Mouse (Mus musculus): Measurements from ENCODE around the gene Nme9.

The Nme9 gene

DNA sequence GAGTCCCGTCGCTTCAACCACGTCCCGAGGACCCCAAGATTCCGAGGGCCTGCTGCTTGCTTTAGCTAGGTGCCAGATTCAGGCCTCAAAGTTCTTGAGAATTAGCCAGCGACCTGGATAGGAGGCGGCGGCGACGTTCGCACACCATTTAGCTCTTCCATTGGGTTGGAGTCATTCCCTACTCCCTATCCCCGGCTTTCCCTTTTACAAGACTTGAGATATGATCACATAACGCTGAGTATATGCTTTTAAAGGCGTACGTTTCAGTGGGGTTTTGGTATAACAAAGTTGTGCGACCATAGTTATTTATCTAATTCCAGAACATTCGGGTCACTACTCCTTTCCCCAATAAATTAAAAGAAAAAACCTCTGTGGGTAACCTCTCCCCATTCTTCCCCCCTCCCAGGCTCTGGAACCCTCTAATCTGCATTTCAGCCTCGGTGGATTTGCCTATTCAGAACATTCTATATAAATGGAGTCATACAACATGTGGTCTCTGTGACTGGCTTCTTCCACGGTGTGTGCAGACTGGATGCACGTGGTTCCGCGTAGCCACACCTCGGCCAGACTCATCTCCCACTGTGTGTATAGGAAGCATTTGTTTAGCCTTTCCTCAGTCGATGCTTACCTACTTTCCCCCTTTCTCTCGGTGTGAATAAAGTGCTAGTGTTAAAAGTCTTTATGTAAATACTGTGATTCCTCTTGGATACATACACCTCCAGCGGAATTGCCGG, 14.1 kb upstream of the Nme9 start, which contains the start of gene Mras:
Gene Mras, minus strand, starts transcription at position 351 of the 734 bp plus-strand sequence.
- no peak for DNase-seq

DNA sequence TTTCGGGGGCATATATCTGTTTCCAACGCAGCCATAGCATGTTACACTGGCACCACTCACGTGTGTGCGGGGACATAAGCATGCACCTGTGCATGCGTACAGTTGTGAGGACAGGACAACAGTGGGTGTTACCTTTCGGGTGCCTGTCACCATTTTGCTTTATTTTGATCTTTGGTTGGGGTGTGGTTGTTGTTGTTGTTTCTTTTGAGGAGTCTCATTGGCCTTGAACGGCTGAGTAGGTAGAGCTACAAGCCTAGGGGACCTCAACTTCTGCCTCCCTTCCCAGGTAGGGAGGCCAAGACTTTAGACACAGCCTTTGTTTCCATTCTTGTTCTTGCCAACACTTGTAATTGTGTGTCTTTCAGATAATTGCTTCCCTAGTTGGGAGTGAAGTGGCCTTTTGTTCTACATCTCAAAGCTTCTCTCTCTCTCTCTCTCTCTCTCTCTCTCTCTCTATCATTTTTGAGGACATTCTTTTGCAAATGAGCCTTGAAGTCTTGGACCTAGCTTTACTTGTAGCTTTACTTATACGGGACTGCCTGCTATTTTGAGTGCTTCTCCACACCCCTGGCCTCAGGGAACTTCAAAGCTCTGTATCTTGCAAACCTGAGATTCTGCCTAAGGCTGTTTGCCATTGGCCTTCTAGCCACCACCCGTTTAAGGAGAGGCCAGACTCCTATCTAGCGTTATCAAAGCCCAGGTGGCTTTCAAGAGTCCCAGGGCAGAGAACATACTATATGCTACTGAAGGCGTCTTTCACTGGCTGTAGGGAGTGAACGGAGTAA, 13.3 kb upstream of the Nme9 start:
- DNase-seq = no peak

DNA sequence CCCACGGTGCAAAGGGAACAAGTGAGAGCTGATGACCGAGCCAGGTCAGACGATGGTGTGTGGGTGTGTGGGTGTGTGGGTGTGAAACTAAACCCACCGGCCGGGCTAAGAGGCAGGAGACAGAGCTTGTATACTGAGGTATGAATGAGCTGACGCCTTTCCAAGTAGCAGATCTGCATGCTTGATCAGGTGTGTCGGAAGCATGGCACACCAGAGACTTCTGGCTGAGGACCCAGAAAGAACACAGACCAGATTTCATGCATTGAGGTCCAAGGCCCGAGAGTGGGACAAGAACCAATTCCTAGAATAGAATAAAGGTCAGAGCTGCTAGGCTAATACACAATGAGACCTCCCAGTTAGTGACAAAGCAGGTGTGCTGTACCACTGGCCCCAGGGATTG, 12.2 kb upstream of the Nme9 start:
- no peak for DNase-seq

DNA sequence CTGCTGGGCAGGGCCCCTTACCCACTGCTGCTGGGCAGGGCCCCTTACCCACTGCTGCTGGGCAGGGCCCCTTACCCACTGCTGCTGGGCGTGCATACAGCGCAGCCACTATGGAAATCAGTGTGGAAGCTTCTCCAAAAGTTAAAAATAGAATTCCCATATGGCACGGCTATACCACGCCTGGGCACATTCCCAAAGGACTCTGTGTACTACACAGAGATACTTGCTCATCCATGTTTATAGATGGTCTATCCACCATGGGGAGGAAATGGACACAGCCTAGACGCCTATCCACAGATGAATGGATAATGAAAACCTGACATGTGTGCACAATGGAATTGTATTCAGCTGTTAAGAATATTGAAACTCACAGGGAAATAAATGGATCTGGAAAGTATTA, 10.3 kb upstream of the Nme9 start:
- no peak for DNase-seq

DNA sequence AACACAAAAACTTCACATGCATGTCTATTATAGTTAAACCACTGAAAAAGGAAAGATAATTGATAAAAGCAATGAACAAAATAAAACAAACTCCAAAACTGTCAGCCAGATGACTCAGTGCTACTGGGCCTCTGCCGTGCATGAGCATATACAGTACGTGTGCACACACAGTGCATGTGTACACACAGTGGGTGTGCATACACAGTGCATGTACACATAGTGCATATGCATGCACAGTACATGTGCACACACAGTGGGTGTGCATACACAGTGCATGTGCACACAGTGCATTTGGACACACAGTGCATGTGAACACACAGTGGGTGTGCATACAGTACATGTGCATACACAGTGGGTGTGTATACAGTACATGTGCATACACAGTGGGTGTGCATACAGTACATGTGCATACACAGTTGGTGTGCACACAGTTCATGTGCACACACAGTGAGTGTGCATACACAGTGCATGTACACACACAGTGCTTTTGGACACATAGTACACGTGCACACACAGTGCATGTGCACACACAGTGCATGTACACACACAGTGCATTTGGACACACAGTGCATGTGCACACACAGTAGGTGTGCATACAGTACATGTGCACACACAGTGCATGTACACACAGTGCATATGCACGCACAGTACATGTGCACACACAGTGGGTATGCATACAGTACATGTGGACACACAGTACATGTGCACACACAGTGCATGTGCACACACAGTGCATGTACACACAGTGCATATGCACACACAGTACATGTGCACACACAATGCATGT, 9.4 kb upstream of the Nme9 start:
- no peak for DNase-seq

DNA sequence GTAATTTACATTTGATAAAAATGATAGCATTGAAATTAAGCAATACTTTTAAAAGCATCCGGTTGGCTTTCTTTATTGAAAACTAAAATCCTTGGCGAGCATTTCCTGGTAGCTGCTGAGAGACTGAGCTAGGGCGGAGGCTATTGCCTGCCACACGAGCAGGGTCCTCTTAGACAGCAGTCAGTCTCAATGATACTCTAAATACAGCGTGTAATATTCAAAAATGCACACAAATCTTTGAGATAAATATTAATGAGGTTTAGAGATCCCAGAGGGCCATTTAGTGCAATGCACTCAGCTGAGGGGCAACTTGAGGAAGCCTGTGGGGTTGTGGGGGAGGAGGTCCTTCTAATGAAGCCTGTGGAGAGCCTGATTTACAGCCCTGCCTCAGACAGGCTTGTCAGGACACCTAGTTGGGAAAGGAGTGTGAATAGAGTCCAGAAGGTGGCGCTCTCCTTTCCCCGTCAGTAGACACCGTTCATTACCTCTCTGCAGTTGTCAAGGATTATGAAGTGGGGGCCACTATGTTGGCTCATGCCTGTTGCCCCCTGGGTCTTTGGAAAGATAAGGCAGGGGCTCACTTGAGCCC, 6.6 kb upstream of the Nme9 start:
- no peak for DNase-seq

DNA sequence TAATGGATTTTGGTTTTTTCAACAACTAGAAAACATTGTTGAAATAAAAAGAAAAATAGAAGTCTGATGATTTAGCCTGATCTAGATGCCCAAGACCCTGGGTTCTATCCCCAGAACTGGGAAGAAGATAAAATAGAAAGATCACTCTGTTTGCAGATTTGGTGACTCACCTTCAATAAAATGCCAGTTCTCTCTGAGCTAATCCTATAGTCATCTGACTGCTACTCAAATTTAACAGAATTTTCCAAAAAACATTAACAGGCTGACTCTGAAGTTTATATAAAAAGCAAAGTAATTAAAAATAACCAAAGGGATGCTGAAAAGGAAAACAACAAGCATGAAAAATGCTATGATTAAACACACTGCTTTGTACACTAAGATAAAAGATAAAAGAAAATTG, 5.0 kb upstream of the Nme9 start:
- DNase-seq = no peak

DNA sequence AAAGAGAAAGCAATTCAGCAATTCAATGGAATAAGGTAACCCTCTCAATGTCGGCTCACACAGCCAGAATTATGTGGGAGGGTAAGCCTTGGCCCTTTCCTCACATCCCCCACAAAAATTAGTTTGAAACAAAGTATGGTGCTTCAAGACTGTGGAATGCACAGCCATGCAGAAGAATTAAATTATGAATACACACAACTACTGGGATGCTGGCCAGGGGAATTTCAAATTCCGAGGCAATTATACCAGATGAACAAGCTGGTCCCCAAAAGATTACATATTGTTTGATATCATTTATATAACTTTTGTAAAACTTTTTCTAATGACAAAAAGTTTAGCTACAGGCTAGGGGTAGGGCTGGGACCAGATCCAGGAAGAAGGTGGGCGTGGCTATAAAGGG, 4.0 kb upstream of the Nme9 start:
- no peak for DNase-seq

DNA sequence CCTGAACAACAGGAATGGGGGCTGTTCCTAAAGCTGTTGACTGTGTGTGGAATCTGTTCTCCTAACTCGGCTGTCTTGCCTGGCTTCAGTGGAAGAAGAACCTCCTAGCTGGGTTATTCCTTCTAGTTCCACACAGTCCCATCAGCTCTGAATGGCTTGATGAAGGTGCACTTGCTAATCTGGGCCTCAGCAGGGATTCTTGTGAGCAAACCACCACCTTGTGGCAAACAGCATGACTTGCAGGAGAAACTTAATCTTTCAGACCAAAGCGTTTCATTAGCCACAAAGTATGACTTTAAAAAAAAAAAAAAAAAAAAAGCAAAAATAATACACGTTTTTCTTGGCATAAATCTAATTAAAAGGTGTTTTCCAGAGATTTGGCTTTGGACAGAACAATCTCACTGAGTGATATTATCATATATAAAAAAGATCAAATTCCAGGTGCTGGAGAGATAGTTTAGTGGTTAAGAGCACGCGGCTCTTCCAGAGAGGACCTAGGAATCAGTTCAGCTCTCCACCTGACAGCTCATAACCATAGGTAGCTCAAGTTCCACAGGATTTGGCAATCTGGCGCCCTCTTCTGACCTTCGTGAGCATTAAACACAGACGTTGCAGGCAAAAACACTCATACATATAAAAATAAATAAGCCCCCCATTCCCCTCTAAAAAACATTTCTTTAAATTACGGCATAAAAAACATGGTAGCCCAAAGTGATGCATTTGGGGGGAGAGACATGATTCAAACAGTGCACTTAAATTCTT, 1.2 kb upstream of the Nme9 start:
- DNase-seq = no peak

DNA sequence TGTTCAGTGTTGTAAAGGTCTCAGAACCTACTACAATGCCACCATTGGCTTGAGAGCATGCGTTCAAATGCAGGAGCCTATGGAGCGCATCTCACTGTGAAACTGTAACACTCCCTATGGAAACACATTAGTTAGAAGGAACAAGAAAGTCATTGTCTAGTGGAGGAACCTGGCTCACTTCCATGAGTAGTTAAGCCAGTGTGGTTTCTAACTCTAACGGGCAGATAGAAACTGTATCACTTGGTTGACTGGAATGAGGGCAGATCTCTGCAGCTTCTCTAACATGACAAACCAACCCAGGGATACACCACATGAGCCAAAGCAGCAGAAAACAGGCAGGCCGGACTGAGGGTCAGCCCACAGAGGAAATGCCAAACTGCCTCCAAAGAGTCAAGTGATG, 2.9 kb downstream of the Nme9 start:
- DNase-seq = no peak

DNA sequence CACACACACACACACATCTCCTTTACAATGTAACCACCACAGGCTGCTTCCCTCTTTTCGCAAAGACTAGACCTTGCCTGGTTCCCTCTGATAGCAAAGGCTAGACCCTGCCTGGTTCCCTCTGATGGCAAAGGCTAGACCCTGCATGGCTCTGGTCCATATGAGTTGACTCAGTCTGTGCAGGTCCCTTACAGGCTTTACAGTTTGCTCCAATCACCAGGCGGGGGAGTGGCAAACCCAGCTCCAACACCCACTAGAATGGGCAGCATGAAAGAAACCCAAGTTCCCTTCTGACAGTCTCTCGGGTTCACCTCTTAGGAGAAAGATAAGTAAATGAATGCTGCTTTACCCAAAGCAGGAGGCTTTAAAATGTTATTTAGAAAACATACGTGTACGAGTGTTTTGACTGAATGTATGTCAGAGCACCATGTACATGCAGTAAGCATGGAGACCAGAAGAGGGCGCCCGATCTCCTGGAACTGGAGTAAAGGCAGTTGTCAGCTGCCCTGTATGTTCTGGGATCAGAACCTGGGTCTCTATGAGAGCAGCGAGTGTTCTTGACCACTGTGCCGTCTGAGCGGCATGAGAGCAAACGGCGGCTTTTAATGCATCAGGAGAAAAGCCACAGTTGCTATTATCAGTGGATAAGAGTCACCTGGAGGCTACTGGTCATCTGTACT, 7.4 kb downstream of the Nme9 start:
- DNase-seq = peak; percentile 38 to 49

DNA sequence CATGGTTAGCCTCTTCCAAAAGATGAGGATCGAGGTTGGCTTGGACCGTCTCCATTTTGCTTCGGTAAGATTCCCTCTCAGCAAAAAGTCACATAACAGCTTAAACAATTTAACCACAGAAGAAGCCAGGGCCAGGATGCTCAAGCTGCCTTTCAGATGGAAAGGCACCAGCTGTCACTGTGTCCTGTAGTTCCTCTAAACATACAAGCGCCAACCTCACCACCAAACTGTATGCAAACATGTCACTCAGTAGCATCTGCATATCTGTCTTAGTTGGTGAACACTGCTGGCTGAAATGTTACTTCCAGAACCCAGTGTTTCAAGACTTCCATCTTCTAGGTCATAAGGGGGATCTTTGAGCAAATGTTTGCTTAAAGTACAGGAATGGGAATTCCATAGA, 8.5 kb downstream of the Nme9 start:
- DNase-seq = no peak

DNA sequence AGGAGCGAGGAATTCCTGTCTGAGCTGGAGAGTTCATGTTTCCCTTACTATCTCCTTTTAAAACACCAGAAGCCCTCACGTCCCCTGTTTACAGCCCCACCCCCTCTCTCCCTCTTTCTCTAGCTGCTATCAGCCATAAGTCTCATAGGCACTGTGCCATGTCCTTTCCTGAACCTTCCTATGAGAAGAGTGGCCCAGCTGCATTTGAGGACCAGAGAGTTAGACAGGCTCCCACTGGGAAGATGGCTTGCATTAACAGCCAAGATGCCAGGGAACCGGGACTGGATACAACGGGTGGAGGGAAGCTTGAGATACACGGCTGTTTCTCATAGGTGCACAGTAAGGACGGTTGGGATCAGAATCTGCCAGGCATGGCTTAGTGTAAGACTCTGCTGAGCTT, 13.6 kb downstream of the Nme9 start:
- DNase-seq = no peak

DNA sequence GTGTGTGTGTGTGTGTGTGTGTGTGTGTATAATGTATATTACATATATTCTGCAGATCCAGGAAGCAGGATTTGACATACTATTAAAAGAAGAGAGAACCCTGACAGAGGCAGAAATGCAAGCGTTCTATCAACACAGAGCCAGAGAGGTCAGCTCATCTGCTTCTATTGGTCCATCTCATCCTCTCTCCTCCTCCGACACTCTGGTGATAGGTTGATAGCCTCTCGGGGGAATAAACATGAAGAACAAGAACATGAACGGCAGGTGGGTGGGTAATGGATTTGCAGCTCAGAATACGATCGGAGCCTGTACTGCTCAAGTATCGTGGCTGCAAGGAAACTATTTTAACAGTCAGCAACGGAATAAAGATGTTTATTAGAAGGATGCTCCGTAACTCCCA, 17.3 kb downstream of the Nme9 start:
- DNase-seq = no peak

DNA sequence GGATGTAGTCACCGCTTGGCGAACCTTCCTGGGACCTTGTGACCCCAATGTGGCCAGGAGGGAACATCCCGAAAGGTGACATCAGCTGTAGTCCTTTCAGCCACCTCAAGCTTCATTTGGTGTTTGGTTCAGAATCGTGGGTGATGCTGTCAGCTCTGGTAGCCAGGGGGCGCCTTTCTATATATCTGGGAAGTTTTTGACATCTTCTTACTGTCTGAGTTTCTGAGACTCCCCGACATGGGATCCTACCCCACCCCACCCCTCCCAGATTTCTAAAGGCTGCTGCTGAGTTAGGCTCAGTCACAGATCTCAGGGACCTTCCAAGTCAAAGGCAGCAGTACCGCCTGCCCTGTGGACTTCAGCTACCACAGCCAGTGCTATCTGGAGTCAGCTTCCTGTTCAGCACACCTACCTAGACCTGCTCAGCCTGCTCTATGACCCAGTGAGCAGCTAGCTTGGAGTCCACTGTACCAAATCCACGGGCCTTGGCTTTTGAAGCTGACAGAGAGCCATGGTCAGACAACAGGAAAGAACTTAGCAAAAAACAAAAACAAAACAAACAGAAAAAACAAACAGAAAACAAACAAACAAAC, 18.5 kb downstream of the Nme9 start:
- peak in 1 of 2 experiments; percentile 24 for DNase-seq

DNA sequence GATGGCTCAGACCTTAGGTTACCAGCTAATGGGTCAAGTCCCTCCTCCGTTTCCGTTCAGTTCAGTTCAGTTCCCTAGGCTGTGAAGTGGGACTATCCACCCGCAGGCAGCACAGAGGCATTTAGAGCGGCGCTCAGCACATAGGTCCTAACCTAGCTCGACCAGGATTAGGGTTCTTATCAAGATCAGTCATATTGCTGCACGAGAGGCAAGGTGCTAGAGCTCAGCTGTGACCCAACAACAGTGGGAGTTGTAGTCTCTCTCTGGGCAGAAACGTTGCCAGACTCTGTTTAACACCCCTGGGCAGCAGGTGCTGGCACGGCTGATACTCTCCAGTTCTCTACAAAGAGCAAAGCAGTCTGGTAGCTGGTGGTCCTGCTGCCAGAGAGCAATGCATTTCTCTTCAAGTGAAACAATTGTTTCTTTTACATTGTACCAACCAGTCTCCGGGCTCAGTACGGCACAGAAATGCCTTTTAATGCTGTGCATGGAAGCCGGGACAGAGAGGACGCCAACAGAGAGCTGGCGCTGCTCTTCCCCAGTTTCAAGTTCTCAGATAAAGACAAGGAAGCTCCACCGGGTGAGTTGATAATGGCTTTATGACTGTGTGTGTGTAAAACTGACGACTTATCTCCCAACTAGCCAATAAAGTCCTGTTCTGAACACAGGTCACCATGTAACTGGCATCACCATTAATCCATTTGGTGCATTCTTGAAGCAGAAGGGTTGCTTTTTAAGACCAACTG, 19.2 kb downstream of the Nme9 start:
- DNase-seq = no peak

DNA sequence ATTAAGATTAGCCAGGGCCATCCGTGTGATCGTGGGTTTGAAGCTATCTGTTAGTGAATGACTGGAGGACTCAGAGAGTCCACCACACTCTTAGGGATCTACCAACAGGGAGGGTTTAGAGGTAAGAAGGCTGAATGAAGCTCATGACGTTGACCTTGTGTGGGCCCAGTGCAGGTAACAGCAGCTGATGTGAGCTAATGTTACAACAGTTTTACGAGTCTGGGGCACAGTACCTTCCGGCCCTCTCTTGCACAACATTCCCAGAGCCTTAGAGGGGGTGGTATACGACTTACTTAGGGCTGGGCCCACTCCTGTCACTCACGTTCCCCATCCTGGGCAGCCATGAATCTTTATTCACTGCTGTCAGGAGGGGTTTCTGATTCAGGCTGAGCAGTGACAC, 20.1 kb downstream of the Nme9 start:
- DNase-seq = no peak

DNA sequence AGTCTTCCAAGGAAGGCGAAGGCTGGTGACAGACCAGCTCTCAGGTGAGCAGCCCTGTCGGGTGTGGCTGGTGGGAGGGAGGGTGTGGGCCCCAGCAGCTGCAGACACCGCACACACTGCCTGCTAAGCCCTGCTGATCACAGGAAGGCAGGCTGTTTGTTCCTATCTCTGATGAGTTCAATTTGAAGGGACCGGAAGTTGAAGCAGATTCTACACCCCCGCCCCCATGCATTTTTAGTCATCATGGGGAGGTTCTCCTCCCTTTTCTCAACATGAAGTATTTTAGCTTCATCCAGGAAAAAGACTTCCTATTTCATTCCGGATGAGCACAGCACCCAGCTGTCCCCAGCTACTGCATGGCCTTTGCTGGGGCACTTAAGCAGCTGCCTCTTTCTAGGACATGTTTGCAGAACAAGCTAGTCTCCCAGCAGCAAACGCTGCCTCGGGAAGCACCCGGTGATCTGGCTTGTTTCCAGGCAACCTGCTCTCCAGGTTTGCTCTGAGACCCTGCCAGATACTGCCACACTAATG, 28.0 kb downstream of the Nme9 start:
- peak; percentile 5 to 19 for DNase-seq

DNA sequence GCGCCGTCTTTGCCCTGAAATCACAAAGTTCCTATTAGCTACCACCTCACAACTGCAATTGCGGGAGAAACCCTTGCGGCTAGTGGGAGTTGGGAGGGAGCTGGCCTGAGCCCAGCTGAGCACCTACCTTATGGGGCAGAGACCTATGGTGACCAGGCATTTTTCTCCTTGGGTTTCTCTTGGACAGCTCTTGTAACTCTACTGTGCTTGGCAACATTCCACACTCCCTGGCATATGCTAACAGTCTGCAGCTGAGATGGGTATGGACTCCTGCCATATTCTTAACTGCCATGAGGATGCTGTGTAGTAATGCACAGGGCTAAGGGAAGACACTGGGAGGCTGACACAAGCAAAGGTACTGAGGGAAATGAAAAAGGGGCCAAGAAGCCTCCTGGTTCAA, 29.5 kb downstream of the Nme9 start:
- DNase-seq = no peak

DNA sequence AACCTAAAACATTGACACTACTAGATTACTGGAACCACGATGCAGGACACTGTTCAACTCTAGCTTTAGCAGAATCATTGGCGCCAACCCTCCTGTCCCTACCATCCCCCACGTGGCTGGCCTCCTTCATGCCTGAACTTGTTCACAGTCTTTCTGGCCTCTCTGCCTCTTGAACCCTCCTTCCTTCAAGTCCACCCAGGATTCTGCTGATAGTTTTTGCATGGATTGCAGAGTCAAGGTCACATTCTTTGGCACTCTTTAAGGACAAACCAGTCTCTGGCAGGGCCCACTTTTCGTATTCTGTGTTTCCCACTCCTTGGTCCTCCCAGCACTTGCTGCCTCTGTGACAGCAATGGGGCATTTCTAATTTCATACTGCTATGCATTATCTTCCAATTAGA, 31.9 kb downstream of the Nme9 start:
- no peak for DNase-seq

Data from thymus, postnatal 36 days (tissue).